Mouse (Mus musculus): ENCODE measurements at regions not wholly inside any gene's neighbourhood (a gene's known extent, or its start where the extent isn't known, plus 50 kb on each side); places are given as distances from the start of the nearest gene placed in this dataset.

DNA sequence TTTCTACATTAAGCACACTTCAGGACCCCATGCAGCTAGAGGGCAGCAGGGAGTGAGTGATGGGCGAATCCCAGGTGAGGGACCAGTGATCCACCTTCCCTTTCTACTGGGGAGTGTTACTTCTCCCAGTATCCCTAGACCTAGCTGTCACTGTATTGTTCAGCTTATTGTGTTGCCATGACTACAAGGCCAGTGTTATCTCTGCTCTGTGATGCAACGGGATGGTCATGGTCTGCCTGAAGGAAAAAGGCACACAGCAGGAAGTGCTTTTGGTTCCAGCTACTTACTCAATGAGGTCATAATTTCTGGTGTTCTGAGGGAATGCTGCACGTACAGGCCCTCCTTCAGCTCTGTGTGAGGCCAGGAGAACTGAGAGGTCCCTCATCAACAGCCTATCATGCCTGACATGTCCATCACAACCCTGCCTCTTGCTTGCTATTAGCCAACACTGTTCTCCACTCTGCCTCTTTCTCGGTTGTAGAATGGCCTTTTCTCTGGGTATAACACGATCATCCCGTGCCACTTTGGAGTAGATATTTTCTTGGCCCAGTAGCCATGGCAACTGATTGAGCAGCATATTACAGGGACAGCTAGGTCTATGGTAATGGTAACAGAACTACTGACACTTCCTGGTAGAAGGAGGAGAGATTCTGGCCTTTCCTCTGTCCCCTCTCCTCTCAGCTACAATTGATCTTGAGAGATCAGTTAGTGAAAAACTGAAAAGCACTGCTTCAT, 178.5 kb upstream of the Jade1 start:
- TF ChIP-seq CTCF (IDR thresholded peaks at IDR 0.05; ENCODE audit: borderline replicate concordance, extremely low read depth, insufficient read depth, insufficient read length) (0 out of 2 replicates have a peak, but pooled peaks have one; percentile 9), POLR2A (IDR thresholded peaks at IDR 0.05; ENCODE audit: borderline replicate concordance, extremely low read depth, insufficient read depth, insufficient read length, poor library complexity, severe bottlenecking) (no peak)

Measured in brain, embryonic 14.5 days (tissue).